Mouse (Mus musculus): ENCODE measurements around the gene Gle1. TPM values are rescaled to one million over a fixed set of nuclear protein-coding genes. Genes with fewer than 3 reads are reported as not detected.

The Gle1 gene
- polyA plus RNA-seq, 1 experiment from 2014 or later, result 54.0 TPM

DNA sequence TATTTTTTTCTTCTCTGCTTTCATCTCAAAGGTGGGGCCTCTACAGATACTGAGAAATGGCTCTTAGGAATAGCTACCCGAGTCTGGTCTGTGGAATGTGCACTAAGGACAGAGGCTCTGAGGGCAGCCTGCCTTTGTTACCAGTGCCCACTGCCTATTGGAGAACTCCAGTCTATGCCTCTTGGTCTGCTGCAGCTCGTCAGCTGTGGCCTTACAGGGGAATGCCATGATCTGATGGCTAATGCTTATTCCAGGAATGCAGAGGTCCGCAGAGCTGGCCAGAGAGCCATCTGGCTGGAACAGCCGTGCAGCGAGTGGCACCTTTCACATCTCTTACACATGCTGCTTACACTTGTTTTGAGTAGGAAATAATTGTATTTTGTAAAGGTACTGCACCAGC lies 32.5 kb downstream of the Gle1 start:
- Histone ChIP-seq H3K27me3 (replicated peaks; ENCODE audit: control insufficient read depth, insufficient read depth, low read length) (no peaks in the 10 kb centered on the region), H3K27ac (ENCODE audit: low read depth, low read length) (no peak overlapping the region), H3K36me3 (ENCODE audit: control insufficient read depth, insufficient read depth, low read length) (peaks cover 28% of the 10 kb centered on the region; the same call in 1 of the 2 replicates), H3K9me3 (replicated peaks; ENCODE audit: control insufficient read depth, low read length) (no peaks in the 10 kb centered on the region), H3K4me2 (ENCODE audit: low read length) (peak overlapping the region; percentile 76), H3K4me3 (ENCODE audit: low read depth, low read length) (no peak overlapping the region), H3K9ac (ENCODE audit: low read length) (peak overlapping the region; percentile 38; the same call in 1 of the 2 replicates), H3K4me1 (ENCODE audit: control insufficient read depth, insufficient read depth, low read length) (peaks cover 53% of the 10 kb centered on the region)
- 55% methylated on average over 5 of the region's 5 CpGs for WGBS
- ATAC-seq (no peak), DNase-seq (ENCODE audit: low spot score) (no peak)

DNA sequence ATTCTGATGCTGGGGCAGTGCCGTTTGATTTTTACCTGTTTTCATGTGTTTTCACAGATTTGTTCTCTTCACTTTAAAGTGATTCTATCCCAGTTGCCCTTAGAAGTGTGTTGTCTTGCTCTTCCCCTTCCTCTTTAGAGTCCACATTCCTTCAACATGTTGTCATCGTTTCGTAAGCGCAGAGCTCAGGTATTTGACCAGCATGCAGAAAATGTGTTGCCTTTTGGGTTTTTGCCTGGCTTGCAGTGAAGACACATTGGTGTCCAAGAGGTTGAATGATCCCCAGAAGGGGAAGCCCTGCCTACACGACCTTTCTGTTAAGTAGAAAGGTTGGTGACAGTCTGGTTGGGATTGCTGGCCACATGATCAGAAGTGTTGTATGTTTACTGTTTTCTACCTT lies 33.4 kb downstream of the Gle1 start:
- H3K9me3 ChIP-seq (replicated peaks; ENCODE audit: control insufficient read depth, low read length), result no peaks in the 10 kb centered on the region
- H3K27ac ChIP-seq (ENCODE audit: low read depth, low read length), result no peak overlapping the region
- H3K4me3 ChIP-seq (ENCODE audit: low read depth, low read length), result no peak overlapping the region
- peaks cover 28% of the 10 kb centered on the region; the same call in 1 of the 2 replicates for H3K36me3 ChIP-seq (ENCODE audit: control insufficient read depth, insufficient read depth, low read length)
- H3K4me2 ChIP-seq (ENCODE audit: low read length), result peak overlapping the region; percentile 16; the same call in 1 of the 2 replicates
- no peak for ATAC-seq
- WGBS, result 79% methylated on average over 5 of the region's 5 CpGs
- H3K4me1 ChIP-seq (ENCODE audit: control insufficient read depth, insufficient read depth, low read length), result peaks cover 53% of the 10 kb centered on the region
- no peaks in the 10 kb centered on the region for H3K27me3 ChIP-seq (replicated peaks; ENCODE audit: control insufficient read depth, insufficient read depth, low read length)
- 0 out of 2 replicates have a peak overlapping the region, but pooled peaks have one; percentile 8 for H3K9ac ChIP-seq (ENCODE audit: low read length)
- DNase-seq (ENCODE audit: low spot score), result no peak

DNA sequence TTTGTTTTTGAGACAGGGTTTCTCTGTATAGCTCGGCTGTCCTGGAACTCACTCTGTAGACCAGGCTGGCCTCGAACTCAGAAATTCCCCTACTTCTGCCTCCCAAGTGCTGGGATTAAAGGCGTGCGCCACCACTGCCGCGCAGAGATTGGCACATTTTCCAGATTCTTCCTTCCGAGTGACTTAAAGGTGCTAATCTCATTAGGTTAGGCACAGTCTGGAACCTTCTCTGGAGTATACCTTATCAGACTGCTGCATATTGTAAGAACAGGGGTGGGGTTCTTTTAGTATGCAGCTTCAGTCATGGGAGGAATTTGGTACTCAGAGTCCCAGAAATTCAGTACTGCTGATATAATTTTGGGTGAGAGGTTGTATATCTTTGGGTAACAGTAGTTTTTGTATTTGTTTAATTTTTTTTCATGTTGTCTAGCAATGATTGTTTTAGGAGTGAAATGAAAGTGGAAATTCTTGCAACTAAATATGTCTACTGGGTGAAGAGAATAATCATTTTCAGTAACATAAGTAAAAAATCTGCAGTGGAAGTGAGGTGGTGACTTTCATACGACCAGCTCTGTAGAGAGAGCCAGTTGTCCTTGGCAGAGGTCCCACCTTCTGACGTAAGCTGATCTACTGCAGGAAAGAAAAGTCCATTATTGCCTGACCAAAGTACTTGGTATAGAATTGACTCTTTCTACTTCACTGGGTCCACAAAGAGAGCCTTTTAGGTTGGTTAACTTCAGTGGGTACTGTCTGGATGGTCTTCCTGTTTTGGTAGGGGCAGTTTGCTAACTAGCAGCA lies 36.8 kb downstream of the Gle1 start:
- 76% methylated on average over 9 of the region's 9 CpGs for WGBS
- Histone ChIP-seq H3K9ac (ENCODE audit: low read length) (no peak overlapping the region), H3K4me2 (ENCODE audit: low read length) (no peak overlapping the region), H3K36me3 (ENCODE audit: control insufficient read depth, insufficient read depth, low read length) (peaks cover 44% of the 10 kb centered on the region), H3K4me1 (ENCODE audit: control insufficient read depth, insufficient read depth, low read length) (peaks cover 36% of the 10 kb centered on the region), H3K4me3 (ENCODE audit: low read depth, low read length) (no peak overlapping the region), H3K27ac (ENCODE audit: low read depth, low read length) (no peak overlapping the region), H3K9me3 (replicated peaks; ENCODE audit: control insufficient read depth, low read length) (no peaks in the 10 kb centered on the region), H3K27me3 (replicated peaks; ENCODE audit: control insufficient read depth, insufficient read depth, low read length) (no peaks in the 10 kb centered on the region)
- ATAC-seq (no peak), DNase-seq (ENCODE audit: low spot score) (peak; percentile 47)

DNA sequence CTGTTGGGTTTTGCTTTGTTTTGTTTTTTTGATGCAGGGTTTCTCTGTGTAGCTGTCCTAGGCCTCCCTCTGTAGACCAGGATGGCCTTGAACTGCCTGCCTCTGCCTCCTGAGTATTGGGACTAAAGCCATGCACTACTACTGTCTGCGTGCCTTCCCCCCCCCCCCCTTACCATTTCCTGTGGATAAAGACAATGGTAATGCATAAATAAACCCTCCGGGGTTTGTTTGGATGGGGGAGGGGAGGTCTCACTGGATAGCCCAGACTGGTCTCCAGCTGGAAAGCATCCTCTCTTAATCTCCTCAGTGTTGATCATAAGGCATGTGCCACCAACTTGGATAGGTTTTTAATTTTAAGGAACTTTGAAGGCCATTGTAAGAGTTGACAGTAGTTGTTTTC lies 38.3 kb downstream of the Gle1 start:
- no peak for ATAC-seq
- peak; percentile 5 for DNase-seq (ENCODE audit: low spot score)
- WGBS, result 19% methylated on average over 2 of the region's 2 CpGs
- Histone ChIP-seq H3K9ac (ENCODE audit: low read length) (no peak overlapping the region), H3K4me2 (ENCODE audit: low read length) (no peak overlapping the region), H3K36me3 (ENCODE audit: control insufficient read depth, insufficient read depth, low read length) (peaks cover 42% of the 10 kb centered on the region), H3K4me3 (ENCODE audit: low read depth, low read length) (no peak overlapping the region), H3K27ac (ENCODE audit: low read depth, low read length) (no peak overlapping the region), H3K4me1 (ENCODE audit: control insufficient read depth, insufficient read depth, low read length) (peaks cover 21% of the 10 kb centered on the region), H3K9me3 (replicated peaks; ENCODE audit: control insufficient read depth, low read length) (no peaks in the 10 kb centered on the region), H3K27me3 (replicated peaks; ENCODE audit: control insufficient read depth, insufficient read depth, low read length) (no peaks in the 10 kb centered on the region)

DNA sequence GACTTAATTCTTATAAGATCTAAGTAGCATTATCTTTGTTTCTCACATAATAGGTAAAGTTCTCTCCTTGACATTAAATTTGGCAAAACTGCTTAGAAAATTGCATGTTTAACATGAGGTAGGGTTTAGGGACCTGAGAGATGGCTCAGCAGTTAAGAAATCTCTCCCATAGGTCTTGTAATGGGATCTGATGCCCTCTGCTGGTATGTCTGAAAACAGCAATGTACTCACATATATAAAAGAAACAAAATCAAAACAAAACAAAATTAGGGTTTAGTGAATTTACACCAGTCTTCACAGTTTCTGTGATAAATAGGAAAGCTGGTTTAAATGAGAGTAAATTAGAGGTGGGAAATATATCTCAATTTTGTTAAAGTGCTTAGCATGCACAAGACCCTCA lies 42.1 kb downstream of the Gle1 start:
- H3K9me3 ChIP-seq (replicated peaks; ENCODE audit: control insufficient read depth, low read length), result no peaks in the 10 kb centered on the region

DNA sequence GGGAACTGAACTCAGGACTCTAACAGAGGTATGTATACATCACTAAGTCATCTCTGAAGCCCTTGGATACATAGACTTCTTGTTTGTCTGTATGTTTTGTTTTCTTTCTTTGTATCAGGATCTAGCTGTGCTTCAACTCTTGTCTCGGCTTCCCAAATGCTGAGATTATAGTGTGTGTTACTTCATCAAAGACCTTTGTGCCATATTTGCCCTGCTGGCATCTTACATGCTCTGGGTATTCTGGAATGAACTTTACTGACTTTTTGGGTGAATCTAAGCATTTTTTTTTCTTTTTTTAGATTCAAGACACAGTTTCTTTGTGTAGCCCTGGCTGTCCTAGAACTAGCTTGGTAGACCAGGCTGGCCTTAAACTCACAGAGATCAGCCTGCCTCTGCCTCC lies 45.4 kb downstream of the Gle1 start:
- Histone ChIP-seq H3K27ac (ENCODE audit: low read depth, low read length) (no peak overlapping the region), H3K36me3 (ENCODE audit: control insufficient read depth, insufficient read depth, low read length) (peaks cover 85% of the 10 kb centered on the region), H3K9me3 (replicated peaks; ENCODE audit: control insufficient read depth, low read length) (no peaks in the 10 kb centered on the region), H3K9ac (ENCODE audit: low read length) (no peak overlapping the region), H3K4me2 (ENCODE audit: low read length) (no peak overlapping the region), H3K4me3 (ENCODE audit: low read depth, low read length) (no peak overlapping the region), H3K4me1 (ENCODE audit: control insufficient read depth, insufficient read depth, low read length) (no peaks in the 10 kb centered on the region), H3K27me3 (replicated peaks; ENCODE audit: control insufficient read depth, insufficient read depth, low read length) (no peaks in the 10 kb centered on the region)
- ATAC-seq (no peak), DNase-seq (ENCODE audit: low spot score) (no peak)
- 100% methylated on average over 1 of the region's 1 CpGs for WGBS

More for the DNA sequence above, 42.1 kb downstream of the Gle1 start:
- Histone ChIP-seq H3K4me1 (ENCODE audit: control insufficient read depth, insufficient read depth, low read length) (peaks cover 2% of the 10 kb centered on the region), H3K4me2 (ENCODE audit: low read length) (no peak overlapping the region), H3K4me3 (ENCODE audit: low read depth, low read length) (no peak overlapping the region), H3K27me3 (replicated peaks; ENCODE audit: control insufficient read depth, insufficient read depth, low read length) (no peaks in the 10 kb centered on the region), H3K9ac (ENCODE audit: low read length) (no peak overlapping the region), H3K36me3 (ENCODE audit: control insufficient read depth, insufficient read depth, low read length) (peaks cover 59% of the 10 kb centered on the region), H3K27ac (ENCODE audit: low read depth, low read length) (no peak overlapping the region)
- ATAC-seq (no peak), DNase-seq (ENCODE audit: low spot score) (peak; percentile 78)

DNA sequence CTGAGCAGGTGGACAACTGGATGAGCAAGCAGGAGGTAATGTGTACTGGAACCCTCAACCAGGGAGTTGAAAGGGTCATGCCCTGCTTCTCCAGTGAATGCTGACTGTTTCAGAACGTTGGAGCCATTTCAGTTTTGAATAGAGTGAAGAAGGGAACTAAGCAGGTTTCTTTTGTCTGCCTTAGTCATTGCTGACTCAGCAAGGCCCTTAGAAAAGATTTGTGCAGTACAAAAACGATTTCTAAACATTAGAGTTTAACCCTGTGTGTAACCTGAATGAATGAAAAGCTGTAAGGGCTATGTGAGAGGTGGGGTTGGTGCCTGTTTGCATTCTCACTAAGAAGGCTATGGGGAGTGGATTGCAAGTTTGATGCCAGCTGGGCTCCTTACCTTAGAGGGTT lies 56.7 kb downstream of the Gle1 start:
- no peaks in the 10 kb centered on the region for H3K27me3 ChIP-seq (replicated peaks; ENCODE audit: control insufficient read depth, insufficient read depth, low read length)
- 43% methylated on average over 2 of the region's 2 CpGs for WGBS
- no peak overlapping the region for H3K4me3 ChIP-seq (ENCODE audit: low read depth, low read length)
- H3K27ac ChIP-seq (ENCODE audit: low read depth, low read length), result no peak overlapping the region
- no peaks in the 10 kb centered on the region for H3K4me1 ChIP-seq (ENCODE audit: control insufficient read depth, insufficient read depth, low read length)
- no peak for ATAC-seq
- no peaks in the 10 kb centered on the region for H3K9me3 ChIP-seq (replicated peaks; ENCODE audit: control insufficient read depth, low read length)
- no peak overlapping the region for H3K9ac ChIP-seq (ENCODE audit: low read length)
- H3K4me2 ChIP-seq (ENCODE audit: low read length), result no peak overlapping the region
- peaks cover 100% of the 10 kb centered on the region for H3K36me3 ChIP-seq (ENCODE audit: control insufficient read depth, insufficient read depth, low read length)
- DNase-seq (ENCODE audit: low spot score), result no peak

DNA sequence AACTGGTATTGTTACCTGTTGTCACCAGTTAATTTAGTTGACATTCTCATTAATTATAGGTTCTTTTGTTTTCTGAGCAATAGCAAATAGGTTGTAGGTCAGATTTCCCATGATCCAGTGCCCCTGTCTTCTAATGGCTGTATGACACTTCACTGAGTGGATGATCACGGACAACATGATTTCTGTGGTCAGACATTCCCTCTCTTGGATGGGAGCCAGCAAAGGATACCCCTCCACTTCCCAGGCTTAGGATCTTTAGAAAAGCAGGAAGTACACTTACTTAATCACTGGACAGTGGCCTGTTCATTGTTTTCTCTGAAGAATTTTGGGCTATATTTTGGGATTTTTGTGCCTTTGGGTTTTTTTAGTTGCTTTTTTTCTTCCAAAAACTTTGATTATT lies 73.9 kb downstream of the Gle1 start:
- H3K9me3 ChIP-seq (replicated peaks; ENCODE audit: control insufficient read depth, low read length), result no peaks in the 10 kb centered on the region
- no peaks in the 10 kb centered on the region for H3K27me3 ChIP-seq (replicated peaks; ENCODE audit: control insufficient read depth, insufficient read depth, low read length)
- H3K4me2 ChIP-seq (ENCODE audit: low read length), result no peak overlapping the region
- H3K27ac ChIP-seq (ENCODE audit: low read depth, low read length), result no peak overlapping the region
- ATAC-seq, result no peak
- no peaks in the 10 kb centered on the region for H3K4me1 ChIP-seq (ENCODE audit: control insufficient read depth, insufficient read depth, low read length)
- no peak overlapping the region for H3K4me3 ChIP-seq (ENCODE audit: low read depth, low read length)
- DNase-seq (ENCODE audit: low spot score), result no peak
- peaks cover 98% of the 10 kb centered on the region for H3K36me3 ChIP-seq (ENCODE audit: control insufficient read depth, insufficient read depth, low read length)
- no peak overlapping the region for H3K9ac ChIP-seq (ENCODE audit: low read length)
- 75% methylated on average over 1 of the region's 1 CpGs for WGBS

Measured in forebrain, embryonic 14.5 days (tissue).